Mouse (Mus musculus): ENCODE results near the gene Myo3b. TPM values are rescaled to one million over a fixed set of nuclear protein-coding genes. Genes with fewer than 3 reads are reported as not detected.
A peak's percentile ranks its signal among the peaks of the same experiment; 100 is the strongest.
"Not testable (repeated sequence)": the region's sequence is repeated elsewhere in the genome, so short reads cannot be mapped to it uniquely, and the experiment has no call there.

The Myo3b gene
- 0.24 and 0.46 TPM in 2 replicates for polyA plus RNA-seq (2014; fragmentation: Nextera tagmentation; extraction: Ambion mirVana)

DNA sequence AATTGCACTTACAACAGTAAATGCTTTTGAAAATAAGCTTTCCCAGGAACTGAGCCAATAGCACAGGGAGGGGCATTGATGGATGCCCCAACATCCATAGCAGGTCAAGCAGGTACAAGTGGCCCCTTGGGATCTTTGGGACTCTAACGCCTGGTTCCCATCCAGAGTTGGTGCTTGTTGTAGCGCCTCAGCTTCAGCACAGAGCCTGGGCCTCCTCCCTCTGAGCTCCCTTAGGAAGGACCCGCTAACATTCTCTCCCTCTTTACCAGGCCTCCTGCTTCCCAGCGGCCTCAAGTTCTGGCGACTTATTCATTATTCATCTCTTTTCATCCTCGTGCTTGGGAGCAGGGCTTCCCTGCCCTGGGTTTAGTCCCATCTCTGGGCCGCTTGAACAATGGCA lies at the start of gene Myo3b:
Myo3b (plus strand) TSS at position 375 of the 400 bp plus-strand sequence.
- Histone ChIP-seq H3K4me3 (ENCODE audit: low read depth, low read length) (no peak within 1 kb of the TSS), H3K4me2 (no peak within 1 kb of the TSS), H3K27ac (ENCODE audit: low read depth) (no peak within 1 kb of the TSS), H3K9ac (no peak within 1 kb of the TSS), H3K36me3 (ENCODE audit: insufficient read depth) (no peaks in the 10 kb centered on the region), H3K27me3 (ENCODE audit: insufficient read depth, low read length) (no peaks in the 10 kb centered on the region), H3K9me3 (ENCODE audit: low read depth, low read length) (no peaks in the 10 kb centered on the region), H3K4me1 (ENCODE audit: insufficient read depth) (no peaks in the 10 kb centered on the region)
- no peak for TF ChIP-seq CTCF (IDR thresholded peaks at IDR 0.05; ENCODE audit: low read depth)
- no peak for ATAC-seq (ENCODE audit: insufficient read depth)
- DNase-seq = no peak
- 29% methylated on average over 7 of the region's 7 CpGs for WGBS

DNA sequence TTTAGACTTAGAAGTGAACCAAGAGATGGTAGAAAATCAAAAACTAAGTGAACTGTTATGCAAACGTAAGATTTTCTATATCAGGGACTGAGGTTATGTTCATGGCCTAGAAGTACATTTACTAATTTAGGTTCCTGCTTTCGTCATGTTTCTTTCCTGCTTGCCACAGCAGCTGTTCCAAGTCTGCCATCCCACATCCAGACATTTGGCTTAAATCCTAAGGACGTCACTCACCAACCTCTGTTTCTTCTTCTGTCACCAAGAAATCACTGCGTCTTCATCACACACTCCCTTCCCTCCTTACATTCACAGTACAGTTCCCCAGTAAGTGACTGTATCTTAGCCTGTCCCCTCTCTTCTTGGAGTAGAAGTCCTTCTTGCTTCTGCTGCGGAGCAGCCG lies 49.7 kb upstream of the Myo3b start:
- Histone ChIP-seq H3K27ac (ENCODE audit: low read depth) (no peak overlapping the region), H3K4me3 (ENCODE audit: low read depth, low read length) (no peak overlapping the region), H3K27me3 (ENCODE audit: insufficient read depth, low read length) (no peaks in the 10 kb centered on the region), H3K36me3 (ENCODE audit: insufficient read depth) (peaks cover 59% of the 10 kb centered on the region), H3K9ac (no peak overlapping the region), H3K4me2 (no peak overlapping the region), H3K4me1 (ENCODE audit: insufficient read depth) (no peaks in the 10 kb centered on the region), H3K9me3 (ENCODE audit: low read depth, low read length) (no peaks in the 10 kb centered on the region)
- no peak for TF ChIP-seq CTCF (IDR thresholded peaks at IDR 0.05; ENCODE audit: low read depth)
- WGBS = 85% methylated on average over 6 of the region's 6 CpGs
- no peak for DNase-seq
- ATAC-seq (ENCODE audit: insufficient read depth) = no peak

DNA sequence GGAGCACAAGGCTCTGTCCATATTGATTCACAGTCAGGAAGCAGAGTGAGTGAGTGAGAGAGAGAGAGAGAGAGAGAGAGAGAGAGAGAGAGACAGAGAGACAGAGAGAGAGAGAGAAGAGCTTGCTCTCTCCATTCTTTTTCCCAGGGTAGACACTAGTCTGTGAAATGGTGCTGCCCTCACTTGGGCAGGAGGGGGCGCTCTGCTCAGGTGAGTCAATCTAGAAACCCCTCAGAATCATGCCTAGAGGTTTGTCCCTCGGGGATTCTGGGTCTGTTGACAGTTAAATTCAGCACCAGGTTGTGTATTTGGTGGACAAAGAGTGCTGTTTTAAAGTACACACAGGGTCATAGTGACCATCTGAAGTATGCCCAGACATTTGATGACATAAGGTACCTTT lies 48.3 kb upstream of the Myo3b start:
- H3K36me3 ChIP-seq (ENCODE audit: insufficient read depth) = peaks cover 52% of the 10 kb centered on the region
- H3K9ac ChIP-seq = no peak overlapping the region
- no peaks in the 10 kb centered on the region for H3K4me1 ChIP-seq (ENCODE audit: insufficient read depth)
- 42% methylated on average over 2 of the region's 2 CpGs for WGBS
- H3K4me3 ChIP-seq (ENCODE audit: low read depth, low read length) = no peak overlapping the region
- no peak overlapping the region for H3K27ac ChIP-seq (ENCODE audit: low read depth)
- no peaks in the 10 kb centered on the region for H3K9me3 ChIP-seq (ENCODE audit: low read depth, low read length)
- no peaks in the 10 kb centered on the region for H3K27me3 ChIP-seq (ENCODE audit: insufficient read depth, low read length)
- DNase-seq (no peak), ATAC-seq (ENCODE audit: insufficient read depth) (no peak)
- no peak overlapping the region for H3K4me2 ChIP-seq
- TF ChIP-seq CTCF (IDR thresholded peaks at IDR 0.05; ENCODE audit: low read depth) = peak; percentile 38

DNA sequence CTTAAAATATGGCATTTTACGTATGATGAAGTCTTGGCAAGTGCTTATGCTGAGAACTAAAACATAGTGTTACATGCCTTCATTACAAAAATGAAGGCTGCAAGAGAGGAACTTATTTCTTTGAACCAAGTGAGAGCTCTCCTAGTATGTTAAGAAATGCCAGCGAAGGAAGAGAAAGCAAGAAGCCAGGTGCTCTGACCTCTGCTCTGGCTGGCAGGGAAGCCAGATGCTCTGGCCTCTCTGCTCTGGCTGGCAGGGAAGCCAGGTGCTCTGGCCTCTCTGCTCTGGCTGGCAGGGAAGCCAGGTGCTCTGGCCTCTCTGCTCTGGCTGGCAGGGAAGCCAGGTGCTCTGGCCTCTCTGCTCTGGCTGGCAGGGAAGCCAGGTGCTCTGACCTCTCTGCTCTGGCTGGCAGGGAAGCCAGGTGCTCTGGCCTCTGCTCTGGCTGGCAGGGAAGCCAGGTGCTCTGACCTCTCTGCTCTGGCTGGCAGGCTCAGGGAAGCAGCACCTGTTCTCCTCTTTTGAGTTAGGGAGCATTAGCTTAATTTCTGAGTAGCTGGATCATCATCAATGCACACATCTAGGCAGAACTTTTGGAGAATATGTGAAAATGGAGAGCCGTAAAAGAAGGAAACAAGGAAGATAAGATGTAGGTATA lies 44.7 kb upstream of the Myo3b start:
- H3K27ac ChIP-seq (ENCODE audit: low read depth); DNase-seq; H3K4me3 ChIP-seq (ENCODE audit: low read depth, low read length); H3K27me3 ChIP-seq (ENCODE audit: insufficient read depth, low read length); ATAC-seq (ENCODE audit: insufficient read depth); H3K4me2 ChIP-seq; H3K4me1 ChIP-seq (ENCODE audit: insufficient read depth); H3K9me3 ChIP-seq (ENCODE audit: low read depth, low read length); H3K9ac ChIP-seq: not testable (repeated sequence)
- H3K36me3 ChIP-seq (ENCODE audit: insufficient read depth) = peaks cover 60% of the 10 kb centered on the region
- 82% methylated on average over 3 of the region's 3 CpGs for WGBS

DNA sequence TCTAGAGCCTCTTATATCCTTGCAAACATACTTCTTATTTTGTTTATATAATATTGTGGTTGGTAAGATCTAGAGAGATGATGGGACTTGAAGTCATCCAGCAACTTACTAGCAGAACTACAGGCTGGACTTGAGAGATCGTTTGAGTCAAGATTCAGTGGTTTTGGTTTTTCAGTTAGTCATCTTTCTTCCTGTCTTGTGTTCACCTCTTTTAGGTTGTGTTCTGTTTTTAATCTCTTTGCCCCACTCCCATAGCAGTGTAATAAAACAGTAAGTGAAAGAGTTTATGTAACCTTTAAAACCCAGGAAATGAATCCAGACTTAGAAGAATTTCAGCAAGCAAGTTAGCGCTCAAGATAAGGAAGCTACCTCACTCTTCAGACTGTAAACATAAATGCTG lies 44.1 kb upstream of the Myo3b start:
- H3K36me3 ChIP-seq (ENCODE audit: insufficient read depth) = peaks cover 55% of the 10 kb centered on the region

DNA sequence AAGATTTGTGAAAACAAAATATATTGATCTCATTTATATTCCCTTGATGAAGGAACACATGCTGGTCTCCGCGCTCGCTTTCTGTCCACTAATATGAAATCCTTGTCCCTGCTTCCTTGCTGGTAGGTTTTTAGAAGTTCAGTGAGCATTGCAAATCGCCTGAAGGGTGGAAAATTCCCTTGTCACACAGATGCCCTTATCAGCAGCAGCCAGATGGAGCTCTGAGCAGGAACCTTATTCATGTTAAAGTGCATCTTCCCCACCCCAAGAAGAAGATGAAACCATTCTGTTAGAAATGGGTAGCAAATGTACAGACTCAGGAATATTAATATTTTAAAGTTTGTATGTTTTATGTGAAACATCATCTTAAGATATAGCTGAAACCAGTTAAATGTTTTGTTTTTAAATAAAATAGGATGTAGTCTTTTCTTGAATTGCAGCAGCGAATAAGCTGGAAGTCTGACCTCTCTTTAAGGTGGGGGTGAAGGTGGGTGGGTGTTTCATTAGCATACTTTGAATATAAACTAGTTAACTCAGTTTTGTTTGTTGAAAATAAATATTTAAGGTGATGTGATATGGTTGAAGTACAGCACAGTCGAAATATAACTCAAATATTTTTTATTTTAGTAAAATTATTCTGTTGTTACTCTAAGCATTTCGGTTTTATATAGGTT lies 39.7 kb upstream of the Myo3b start:
- no peak for TF ChIP-seq CTCF (IDR thresholded peaks at IDR 0.05; ENCODE audit: low read depth)
- no peaks in the 10 kb centered on the region for H3K9me3 ChIP-seq (ENCODE audit: low read depth, low read length)
- H3K27ac ChIP-seq (ENCODE audit: low read depth) = no peak overlapping the region
- H3K36me3 ChIP-seq (ENCODE audit: insufficient read depth) = peaks cover 45% of the 10 kb centered on the region
- no peaks in the 10 kb centered on the region for H3K4me1 ChIP-seq (ENCODE audit: insufficient read depth)
- DNase-seq (no peak), ATAC-seq (ENCODE audit: insufficient read depth) (no peak)
- no peaks in the 10 kb centered on the region for H3K27me3 ChIP-seq (ENCODE audit: insufficient read depth, low read length)
- H3K4me2 ChIP-seq = no peak overlapping the region
- no peak overlapping the region for H3K4me3 ChIP-seq (ENCODE audit: low read depth, low read length)
- no peak overlapping the region for H3K9ac ChIP-seq
- WGBS = 88% methylated on average over 7 of the region's 7 CpGs

More for the DNA sequence above, 44.1 kb upstream of the Myo3b start:
- no peaks in the 10 kb centered on the region for H3K27me3 ChIP-seq (ENCODE audit: insufficient read depth, low read length)
- no peak overlapping the region for H3K4me3 ChIP-seq (ENCODE audit: low read depth, low read length)
- H3K9me3 ChIP-seq (ENCODE audit: low read depth, low read length) = no peaks in the 10 kb centered on the region
- no peak for DNase-seq
- no peak overlapping the region for H3K4me2 ChIP-seq
- H3K27ac ChIP-seq (ENCODE audit: low read depth) = no peak overlapping the region
- H3K4me1 ChIP-seq (ENCODE audit: insufficient read depth) = no peaks in the 10 kb centered on the region
- 78% methylated on average over 2 of the region's 2 CpGs for WGBS
- H3K9ac ChIP-seq = no peak overlapping the region
- no peak for TF ChIP-seq CTCF (IDR thresholded peaks at IDR 0.05; ENCODE audit: low read depth)
- no peak for ATAC-seq (ENCODE audit: insufficient read depth)

DNA sequence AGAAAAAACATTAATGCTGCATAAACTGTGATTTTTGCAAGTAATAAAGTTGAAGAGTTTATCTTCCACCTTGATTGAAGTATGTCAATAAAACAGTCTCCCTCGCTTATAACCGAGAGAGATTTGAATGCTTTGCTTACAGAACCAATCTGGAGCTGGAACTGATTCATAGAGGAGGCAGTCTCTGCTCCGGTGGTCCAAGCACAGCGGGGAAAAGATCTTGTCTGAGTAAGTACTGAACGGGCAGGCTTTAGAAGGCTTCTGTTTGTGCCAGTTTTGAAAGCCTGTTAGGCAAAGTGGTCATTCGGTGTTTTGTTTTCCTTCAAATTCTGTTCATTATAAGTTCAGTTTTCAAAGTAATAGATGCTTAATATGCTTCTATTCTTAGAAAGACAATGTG lies 38.6 kb upstream of the Myo3b start:
- Histone ChIP-seq H3K4me3 (ENCODE audit: low read depth, low read length) (no peak overlapping the region), H3K4me2 (no peak overlapping the region), H3K4me1 (ENCODE audit: insufficient read depth) (no peaks in the 10 kb centered on the region), H3K27ac (ENCODE audit: low read depth) (no peak overlapping the region), H3K27me3 (ENCODE audit: insufficient read depth, low read length) (no peaks in the 10 kb centered on the region), H3K9ac (no peak overlapping the region), H3K9me3 (ENCODE audit: low read depth, low read length) (no peaks in the 10 kb centered on the region), H3K36me3 (ENCODE audit: insufficient read depth) (peaks cover 51% of the 10 kb centered on the region)
- DNase-seq = no peak
- TF ChIP-seq CTCF (IDR thresholded peaks at IDR 0.05; ENCODE audit: low read depth) = no peak
- WGBS = 85% methylated on average over 6 of the region's 6 CpGs
- no peak for ATAC-seq (ENCODE audit: insufficient read depth)

All from lung, embryonic 14.5 days (tissue).